Mouse (Mus musculus): ENCODE results near the gene Nlgn1.

The Nlgn1 gene

GRCm38 (mm10) chr3:26332400-26333238 lies at the start of gene Nlgn1:
TSS of gene Nlgn1 (minus strand) at chr3:26332460.
- DNase-seq (ENCODE audit: extremely low read depth, low read depth, low spot score): no peak

GRCm38 (mm10) chr3:26378272-26378671 lies 46.0 kb upstream of the Nlgn1 start:
- no peak for DNase-seq (ENCODE audit: extremely low read depth, low read depth, low spot score)

- no peak for DNase-seq (ENCODE audit: extremely low read depth, low read depth, low spot score)
Observed at GRCm38 (mm10) chr3:26355082-26355481, 22.8 kb upstream of the Nlgn1 start.

- no peak for DNase-seq (ENCODE audit: extremely low read depth, low read depth, low spot score)
Observed at GRCm38 (mm10) chr3:26354483-26355030, 22.3 kb upstream of the Nlgn1 start.

- no peak for DNase-seq (ENCODE audit: extremely low read depth, low read depth, low spot score)
Observed at GRCm38 (mm10) chr3:26337495-26337894, 5.2 kb upstream of the Nlgn1 start.

GRCm38 (mm10) chr3:26333239-26333811 lies 1.1 kb upstream of the Nlgn1 start:
- DNase-seq (ENCODE audit: extremely low read depth, low read depth, low spot score): no peak

GRCm38 (mm10) chr3:26331177-26332061 lies 841 bp downstream of the Nlgn1 start:
- DNase-seq (ENCODE audit: extremely low read depth, low read depth, low spot score): no peak

GRCm38 (mm10) chr3:26330863-26331176 lies 1.4 kb downstream of the Nlgn1 start:
- no peak for DNase-seq (ENCODE audit: extremely low read depth, low read depth, low spot score)

- no peak for DNase-seq (ENCODE audit: extremely low read depth, low read depth, low spot score)
Observed at GRCm38 (mm10) chr3:26330019-26330418, 2.2 kb downstream of the Nlgn1 start.

GRCm38 (mm10) chr3:26324510-26324909 lies 7.8 kb downstream of the Nlgn1 start:
- no peak for DNase-seq (ENCODE audit: extremely low read depth, low read depth, low spot score)

GRCm38 (mm10) chr3:26317397-26317796 lies 14.9 kb downstream of the Nlgn1 start:
- DNase-seq (ENCODE audit: extremely low read depth, low read depth, low spot score): no peak

GRCm38 (mm10) chr3:26297869-26298268 lies 34.4 kb downstream of the Nlgn1 start:
- no peak for DNase-seq (ENCODE audit: extremely low read depth, low read depth, low spot score)

- no peak for DNase-seq (ENCODE audit: extremely low read depth, low read depth, low spot score)
Observed at GRCm38 (mm10) chr3:26270894-26271795, 61.1 kb downstream of the Nlgn1 start.

GRCm38 (mm10) chr3:26246564-26246963 lies 85.7 kb downstream of the Nlgn1 start:
- DNase-seq (ENCODE audit: extremely low read depth, low read depth, low spot score): no peak

- DNase-seq (ENCODE audit: extremely low read depth, low read depth, low spot score): no peak
Observed at GRCm38 (mm10) chr3:26243274-26243673, 89.0 kb downstream of the Nlgn1 start.

GRCm38 (mm10) chr3:26230006-26230405 lies 102.3 kb downstream of the Nlgn1 start:
- DNase-seq (ENCODE audit: extremely low read depth, low read depth, low spot score): no peak

- no peak for DNase-seq (ENCODE audit: extremely low read depth, low read depth, low spot score)
Observed at GRCm38 (mm10) chr3:26228827-26229226, 103.4 kb downstream of the Nlgn1 start.

- no peak for DNase-seq (ENCODE audit: extremely low read depth, low read depth, low spot score)
Observed at GRCm38 (mm10) chr3:26228172-26228781, 104.0 kb downstream of the Nlgn1 start.

- no peak for DNase-seq (ENCODE audit: extremely low read depth, low read depth, low spot score)
Observed at GRCm38 (mm10) chr3:26223500-26223899, 108.8 kb downstream of the Nlgn1 start.

- DNase-seq (ENCODE audit: extremely low read depth, low read depth, low spot score): no peak
Observed at GRCm38 (mm10) chr3:26216231-26216630, 116.0 kb downstream of the Nlgn1 start.

Measured in fat pad, adult 2 months (tissue).